Mouse (Mus musculus) CD4-positive, CD25-positive, alpha-beta regulatory T cell, adult 2 months (primary cell): ENCODE measurements around the gene Gprin3.
"Not testable (repeated sequence)": the region's sequence is repeated elsewhere in the genome, so short reads cannot be mapped to it uniquely, and the experiment has no call there.

ENCODE experiments used
- DNase-seq: peaks from one replicate; pipeline ENCODE4 v3.0.0-alpha.2; 2012; ENCODE audit warnings: low read depth, low spot score

Gprin3 gene

DNA sequence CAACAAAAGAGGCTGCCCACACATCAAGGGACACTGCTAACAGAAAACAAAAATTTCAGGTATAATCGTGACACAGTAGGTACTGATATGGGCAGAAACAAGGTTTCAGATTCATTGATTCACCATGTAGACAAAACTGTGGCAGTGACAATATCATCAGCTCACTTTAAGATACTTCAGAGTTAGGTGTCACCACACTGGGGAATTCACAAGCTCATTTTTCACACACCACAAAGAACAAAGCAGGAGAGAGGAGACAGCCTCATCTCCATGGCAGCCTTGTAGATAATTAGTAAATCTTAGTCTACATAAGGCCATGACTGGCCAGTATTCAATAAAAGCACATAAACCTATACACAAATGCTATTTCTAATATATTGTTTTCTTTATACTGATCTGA is 77.4 kb downstream of the Gprin3 start:
- peak; percentile 30 for DNase-seq

DNA sequence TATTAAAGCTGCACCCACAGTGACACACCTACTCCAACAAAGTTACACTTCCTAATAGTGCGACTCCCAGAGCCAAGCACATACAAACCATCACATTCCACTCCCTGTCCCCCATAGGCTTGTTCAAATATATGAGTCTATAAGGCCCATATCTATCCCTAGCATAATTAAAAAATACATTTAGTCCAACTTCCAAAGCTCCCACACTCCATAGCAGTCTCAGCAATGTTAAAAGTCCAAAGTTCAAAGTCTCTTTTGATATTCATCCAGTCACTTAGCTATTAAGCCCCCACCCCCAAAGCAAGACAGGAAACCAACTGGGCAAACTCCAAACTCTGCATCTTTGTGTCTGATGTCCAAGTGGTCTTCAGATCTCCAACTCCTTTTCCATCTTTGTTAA is 84.9 kb downstream of the Gprin3 start:
- no peak for DNase-seq

DNA sequence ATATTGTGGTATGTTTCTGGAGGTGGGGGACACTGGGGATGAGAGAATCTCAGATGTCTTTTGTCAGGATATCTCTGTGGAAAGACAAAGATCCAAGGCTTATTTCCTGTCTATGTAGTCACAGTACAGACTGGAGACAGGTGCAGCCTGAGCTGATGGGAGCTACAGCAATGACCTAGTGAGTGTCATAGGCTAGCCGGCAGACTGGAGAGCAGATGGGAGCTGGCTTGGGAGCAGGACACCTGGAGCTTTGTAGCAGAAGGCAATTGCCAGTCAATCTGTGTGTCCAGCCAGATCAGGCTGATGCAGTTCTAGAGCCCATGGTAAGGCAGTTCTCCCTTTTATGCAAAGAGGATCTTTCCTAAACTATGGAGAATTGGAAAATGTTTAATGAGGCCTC is 97.8 kb downstream of the Gprin3 start:
- no peak for DNase-seq

DNA sequence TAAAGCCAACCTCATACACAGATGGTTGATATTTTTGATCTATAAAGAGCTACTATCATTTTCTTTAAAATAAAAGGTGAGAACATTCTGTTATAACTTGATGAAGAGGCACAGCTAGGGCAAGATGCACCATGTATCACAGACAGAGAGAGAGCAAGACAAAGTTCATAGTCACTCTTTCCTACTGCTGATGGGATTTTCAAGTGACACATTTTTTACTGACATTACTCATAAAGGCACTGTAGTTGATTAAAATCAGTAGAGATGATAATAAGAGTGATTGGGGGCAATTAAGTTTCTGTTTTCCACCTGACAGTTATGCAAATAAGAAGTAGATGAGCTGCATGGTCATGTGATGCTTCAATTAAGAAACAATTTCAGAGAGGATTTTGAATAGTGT is 110.2 kb downstream of the Gprin3 start:
- peak; percentile 50 for DNase-seq

DNA sequence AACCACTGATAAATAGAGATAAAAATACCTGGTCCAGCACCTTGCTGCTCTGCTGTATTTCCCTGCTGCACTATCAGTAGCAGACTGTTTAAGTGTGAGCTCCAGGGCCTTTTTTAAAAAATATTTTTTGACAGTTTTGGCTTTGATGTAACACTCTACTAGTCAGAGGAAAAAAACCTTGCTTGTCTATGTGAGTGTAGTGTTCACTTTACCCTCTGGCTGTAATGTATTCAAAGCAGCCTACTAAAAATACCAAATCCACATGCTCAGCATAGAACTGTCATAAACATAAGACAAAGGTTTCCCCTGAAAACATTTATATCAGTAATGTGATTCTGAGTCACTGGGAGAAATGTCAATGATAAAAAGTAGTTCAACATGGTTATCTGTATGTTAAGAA is 111.0 kb downstream of the Gprin3 start:
- peak; percentile 13 for DNase-seq

DNA sequence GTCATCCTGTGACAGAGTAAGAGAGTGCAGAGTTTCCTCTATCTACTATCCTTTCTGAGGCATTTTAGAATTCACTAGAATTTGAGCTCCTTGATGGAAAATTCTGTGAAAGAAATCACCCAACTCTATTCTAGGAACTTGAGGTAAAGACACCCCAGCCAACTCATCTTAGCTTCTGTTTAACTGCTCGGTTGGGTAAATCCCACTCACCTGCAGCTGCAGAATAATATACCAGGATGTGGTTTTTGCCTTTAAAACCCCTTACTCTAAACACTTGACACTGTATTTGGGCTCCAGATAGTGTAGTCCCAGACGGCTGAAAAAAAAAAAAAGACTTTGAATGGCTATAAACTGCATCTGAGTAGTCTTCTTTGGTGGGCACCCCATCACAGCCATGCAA is 112.9 kb downstream of the Gprin3 start:
- DNase-seq = peak; percentile 54

DNA sequence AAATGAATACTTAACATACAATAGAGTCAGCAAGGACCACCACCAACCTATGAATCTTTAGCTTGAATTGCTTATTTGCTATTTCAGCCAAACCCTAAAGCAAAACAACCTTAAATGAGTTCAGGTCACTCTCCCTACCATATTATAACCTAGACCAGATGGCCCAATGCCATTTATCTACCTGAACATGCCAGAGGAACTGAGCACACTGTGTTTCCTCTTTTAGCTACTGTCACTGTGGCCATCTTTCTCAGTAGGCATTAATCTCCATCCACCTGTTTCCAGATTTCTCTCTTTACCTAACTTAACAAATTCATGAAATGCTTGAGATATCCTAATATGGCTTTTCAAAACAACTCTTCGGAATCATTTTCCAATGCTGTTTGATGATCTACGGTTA is 114.9 kb downstream of the Gprin3 start:
- no peak for DNase-seq

DNA sequence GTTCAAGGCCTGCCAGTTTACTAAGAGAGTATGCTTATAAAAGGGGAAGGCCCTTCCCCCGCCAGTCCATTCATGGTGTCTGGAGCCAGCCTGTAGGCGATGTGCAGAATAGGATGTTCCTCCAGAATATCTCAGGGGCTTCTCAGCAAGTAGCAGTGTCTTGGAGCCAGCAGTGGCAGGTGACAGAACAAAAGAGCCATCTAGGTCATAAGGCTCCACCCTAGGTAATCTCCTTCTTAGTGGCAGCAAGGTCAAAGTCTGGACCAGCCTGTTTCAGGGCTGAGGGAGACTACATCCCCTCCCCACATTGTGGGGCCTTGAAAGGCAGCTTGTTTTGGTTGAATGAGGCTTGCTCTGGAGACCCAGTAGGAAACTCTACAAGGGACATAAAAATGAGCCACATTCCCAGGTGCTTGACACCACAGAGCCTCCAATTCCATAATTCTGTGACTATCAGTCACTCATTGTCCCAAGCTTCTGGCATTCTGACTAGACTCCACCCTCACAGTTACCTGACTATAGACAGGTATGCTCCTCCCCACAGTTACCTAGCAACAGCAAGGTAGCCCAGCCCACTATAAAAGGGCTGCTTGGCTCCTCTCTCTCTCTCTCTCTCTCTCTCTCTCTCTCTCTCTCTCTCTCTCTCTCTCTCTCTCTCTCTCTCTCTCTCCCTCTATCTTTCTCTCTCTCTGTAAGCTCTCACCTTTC is 121.7 kb downstream of the Gprin3 start:
- not testable (repeated sequence) for DNase-seq

DNA sequence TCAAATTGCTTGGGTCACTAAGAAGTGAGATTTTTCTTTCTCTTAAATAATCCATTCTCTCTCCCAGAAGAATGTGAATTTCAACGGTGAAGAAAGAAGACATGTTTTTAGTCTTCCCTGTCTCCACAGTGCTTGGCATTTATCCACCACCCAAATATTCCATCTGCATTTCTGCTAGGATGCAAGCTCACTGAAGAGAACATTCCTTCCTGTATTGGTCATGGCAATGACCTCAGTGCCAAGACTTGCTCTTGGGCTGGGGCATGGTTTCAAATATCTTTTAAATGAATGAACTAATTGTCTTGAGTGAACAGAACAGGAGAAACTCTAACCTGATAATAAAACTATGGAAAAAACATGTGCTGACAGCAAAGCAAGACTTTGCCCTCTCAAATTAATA is 123.1 kb downstream of the Gprin3 start:
- no peak for DNase-seq
